9 mouse cellular contexts compared by ENCODE assay signal in the genomic region with DNA sequence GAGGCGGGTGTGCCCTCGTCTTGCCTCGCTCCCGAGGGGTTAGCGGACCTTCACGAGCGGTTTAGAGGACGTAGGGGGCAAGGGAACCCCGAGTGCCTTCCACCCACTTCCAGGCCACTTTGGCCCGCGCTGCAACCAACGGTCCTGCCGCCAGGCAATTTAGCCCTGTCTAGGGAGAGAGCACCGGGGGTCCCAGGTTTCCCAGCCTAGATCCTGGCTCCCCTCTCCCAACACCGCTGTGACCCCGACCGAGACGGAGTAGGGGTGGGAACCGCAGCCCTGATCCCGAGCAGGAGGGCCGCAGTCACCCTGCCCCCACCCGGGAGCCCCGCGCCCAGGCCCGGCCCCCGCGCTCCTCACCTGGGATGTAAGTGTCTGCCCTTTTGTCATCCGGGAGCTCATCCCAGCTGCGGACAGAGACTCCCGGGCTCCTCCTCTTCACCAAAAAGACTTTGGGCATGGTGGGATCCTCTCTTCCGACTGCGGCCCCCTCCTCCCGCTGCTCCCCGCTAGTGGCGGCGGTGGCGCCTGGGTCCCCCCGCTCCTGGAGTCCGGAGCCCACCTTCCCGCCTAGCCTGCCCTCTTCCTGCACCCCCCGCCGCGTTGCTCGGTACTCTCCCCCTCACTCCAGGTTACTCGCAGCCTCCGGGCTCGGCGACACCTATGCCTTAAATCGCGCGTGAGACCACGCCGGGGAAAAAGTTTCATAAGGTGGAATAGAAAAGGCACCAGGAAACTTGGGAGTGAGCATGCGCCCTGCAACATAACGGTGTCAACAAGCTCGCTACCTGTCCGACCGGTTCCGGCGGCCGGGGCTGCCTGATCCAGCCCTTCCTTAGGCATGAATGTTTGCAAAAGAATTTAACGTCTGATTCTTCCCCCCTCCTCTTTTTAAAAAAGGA. TPM values are rescaled to one million over a fixed set of nuclear protein-coding genes. Genes with fewer than 3 reads are reported as not detected.
DNase-seq lines count a peak whose midpoint lies in the region; ATAC-seq and TF ChIP-seq lines count a peak whose summit lies in the region.
"Had no signal": no experiment of that assay in that cellular context is flagged by ENCODE, and none has a peak within 500 bp of the region (broad histone marks: within the 10 kb centered on the region; RNA-seq: fewer than 3 reads in every experiment).

Ovol2 (minus strand) TSS at position 746 of the 902 bp plus-strand sequence.

- DNase-seq in heart, postnatal 25 days (ENCODE audit: low spot score) = no peak
- DNase-seq in brain, embryonic 14.5 days (ENCODE audit: low read depth) = peak; percentile 17
- no peak for DNase-seq in heart, postnatal 0 days (ENCODE audit: low spot score)
- peak; percentile 67 to 77 for DNase-seq in kidney, postnatal 4 days
- no peak for DNase-seq in cerebellum, adult 11 months

- ATAC-seq in heart, embryonic 12.5 days (ENCODE audit: insufficient number of reproducible peaks, low FRiP score) = peak; percentile 59; the same call in 1 of the 2 replicates
- ATAC-seq in heart, postnatal 0 days (ENCODE audit: insufficient read depth, low read depth) = 0 out of 2 replicates have a peak, but pooled peaks have one; percentile 40
- ATAC-seq in megakaryocyte-erythroid progenitor cell, adult 5-6 weeks (replicated peaks; ENCODE audit: low FRiP score, low TSS enrichment, poor library complexity, severe bottlenecking) = peak; percentile 18; the same call in 1 of the 2 replicates

- H3K9ac ChIP-seq in heart, embryonic 12.5 days = peak within 1 kb of the TSS; percentile 57
- H3K9ac ChIP-seq in heart, postnatal 0 days (replicated peaks; ENCODE audit: low read depth, low read length) = peak within 1 kb of the TSS; percentile 39

- H3K27me3 ChIP-seq in heart, embryonic 12.5 days (replicated peaks) = peaks cover 90% of the 10 kb centered on the region
- H3K27me3 ChIP-seq in heart, postnatal 0 days (ENCODE audit: control insufficient read depth, insufficient read depth, low read length) = peaks cover 75% of the 10 kb centered on the region
- H3K27me3 ChIP-seq in testis, adult 2 months (ENCODE audit: control insufficient read depth, insufficient read depth, low read length) = no peaks in the 10 kb centered on the region

- no peaks in the 10 kb centered on the region for H3K9me3 ChIP-seq in heart, embryonic 12.5 days (replicated peaks)
- no peaks in the 10 kb centered on the region for H3K9me3 ChIP-seq in heart, postnatal 0 days (replicated peaks; ENCODE audit: control insufficient read depth, low read length)

- no peak within 1 kb of the TSS for H3K27ac ChIP-seq in heart, embryonic 12.5 days (ENCODE audit: poor library complexity, severe bottlenecking)
- no peak within 1 kb of the TSS for H3K27ac ChIP-seq in heart, postnatal 0 days (ENCODE audit: low read depth)
- H3K27ac ChIP-seq in testis, adult 2 months (ENCODE audit: control insufficient read depth, insufficient read depth, low read depth, low read length) = peak within 1 kb of the TSS; percentile 37; the same call in 1 of the 2 replicates

- no peak for TF ChIP-seq EP300 in heart, postnatal 0 days (IDR thresholded peaks at IDR 0.05; ENCODE audit: low read depth)

- peak within 1 kb of the TSS; percentile 88 for H3K4me2 ChIP-seq in heart, embryonic 12.5 days
- H3K4me2 ChIP-seq in heart, postnatal 0 days (ENCODE audit: low read depth, low read length) = peak within 1 kb of the TSS; percentile 96

- H3K4me1 ChIP-seq in heart, embryonic 12.5 days (replicated peaks) = peaks cover 33% of the 10 kb centered on the region
- H3K4me1 ChIP-seq in heart, postnatal 0 days (ENCODE audit: control insufficient read depth, insufficient read depth) = peaks cover 21% of the 10 kb centered on the region
- peaks cover 18% of the 10 kb centered on the region for H3K4me1 ChIP-seq in testis, adult 2 months (ENCODE audit: control insufficient read depth, insufficient read depth, low read length)

- no peaks in the 10 kb centered on the region for H3K36me3 ChIP-seq in heart, embryonic 12.5 days
- no peaks in the 10 kb centered on the region for H3K36me3 ChIP-seq in heart, postnatal 0 days (replicated peaks; ENCODE audit: control insufficient read depth, insufficient read depth, low read length)
- H3K36me3 ChIP-seq in testis, adult 2 months (ENCODE audit: control insufficient read depth, insufficient read depth, low read length) = no peaks in the 10 kb centered on the region

- intact Hi-C loops in heart, postnatal 25 days (cut with DNase I) = no loop called here

- no peak for TF ChIP-seq POLR2A in brain, embryonic 14.5 days (IDR thresholded peaks at IDR 0.05; ENCODE audit: borderline replicate concordance, extremely low read depth, insufficient read depth, insufficient read length, poor library complexity, severe bottlenecking)
- TF ChIP-seq POLR2A in testis, adult 2 months (IDR thresholded peaks at IDR 0.05; ENCODE audit: control insufficient read depth, low read depth, low read length) = peak; percentile 60; the same call in 1 of the 2 replicates

- TF ChIP-seq CTCF in brain, embryonic 14.5 days (IDR thresholded peaks at IDR 0.05; ENCODE audit: borderline replicate concordance, extremely low read depth, insufficient read depth, insufficient read length) = 0 out of 2 replicates have a peak, but pooled peaks have one; percentile 12
- no peak for TF ChIP-seq CTCF in heart, postnatal 0 days (IDR thresholded peaks at IDR 0.05; ENCODE audit: low read depth)
- no peak for TF ChIP-seq CTCF in testis, adult 2 months (IDR thresholded peaks at IDR 0.05; ENCODE audit: control insufficient read depth, insufficient read depth, insufficient replicate concordance, low read depth, low read length)

- H3K4me3 ChIP-seq in heart, embryonic 12.5 days = peak within 1 kb of the TSS; percentile 55
- H3K4me3 ChIP-seq in heart, postnatal 0 days (ENCODE audit: low read depth, low read length) = peak within 1 kb of the TSS; percentile 63
- peak within 1 kb of the TSS; percentile 88 for H3K4me3 ChIP-seq in testis, adult 2 months (ENCODE audit: control insufficient read depth, low read depth, low read length)

- under 1% methylated on average over 59 of the region's 62 CpGs for WGBS in heart, embryonic 12.5 days
- WGBS in heart, postnatal 0 days = 1% methylated on average over 58 of the region's 62 CpGs

RNA-seq across cellular contexts. Expression of gene Ovol2, which starts in this region (rescaled TPM):
- 0.12 and 0.20 TPM in 2 replicates for polyA plus RNA-seq in heart, embryonic 12.5 days (2016; fragmentation: Nextera tagmentation; extraction: Ambion mirVana)
- total RNA-seq in heart, postnatal 25 days (2021) = not detected
- polyA plus RNA-seq in brain, embryonic 14.5 days (2012; rRNA removed) = 0.34 TPM in 2 replicates
- total RNA-seq in heart, postnatal 0 days (2014; rRNA removed; ENCODE audit: low replicate concordance) = not detected in 2 replicates
- polyA plus RNA-seq in heart, postnatal 0 days (2015; fragmentation: Nextera tagmentation; extraction: Ambion mirVana) = not detected in 2 replicates
- not detected in 2 replicates for total RNA-seq in megakaryocyte-erythroid progenitor cell, adult 5-6 weeks (2014; fragmentation: Nextera tagmentation)
- not detected in 2 replicates for total RNA-seq in megakaryocyte-erythroid progenitor cell, adult 5-6 weeks (2017)
- 62.9 and 89.3 TPM in 2 replicates for polyA plus RNA-seq in testis, adult 2 months (2012; rRNA removed)
- polyA plus RNA-seq: Patski had no signal

Comparison
In these comparisons a context has a peak if more than half of its experiments do, and no peak if none do; other contexts are left out.
1. RNA of gene Ovol2 (polyA plus RNA-seq): 62.9 to 89.3 TPM in testis, adult 2 months; 0.34 TPM in brain, embryonic 14.5 days, 0.12 to 0.20 TPM in heart, embryonic 12.5 days and not detected in heart, postnatal 0 days; every median in the first group is over 10 times any median in the second.
2. Peak in ATAC-seq, H3K4me3 ChIP-seq, H3K9ac ChIP-seq and H3K4me2 ChIP-seq in heart, embryonic 12.5 days; RNA of the gene not detected or under 1 TPM.
3. Peak in DNase-seq in brain, embryonic 14.5 days; RNA of the gene not detected or under 1 TPM.
4. Peak in ATAC-seq, H3K4me3 ChIP-seq, H3K9ac ChIP-seq and H3K4me2 ChIP-seq in heart, postnatal 0 days; RNA of the gene not detected or under 1 TPM.
5. Peak in ATAC-seq in megakaryocyte-erythroid progenitor cell, adult 5-6 weeks; RNA of the gene not detected or under 1 TPM.
6. DNase-seq: peak in kidney, postnatal 4 days (2 of 2); none in heart, postnatal 25 days (single experiment), heart, postnatal 0 days (single experiment) and cerebellum, adult 11 months (single experiment).
7. Peak in every context shown above with its lines, with median percentiles within 50 percentile points of each other: ATAC-seq and H3K4me3 ChIP-seq.